Mouse (Mus musculus) right cerebral cortex, adult 2 months (tissue): ENCODE results near the gene Map3k7.

Experiments
- DNase-seq, 2 experiments: peaks; one replicate each; pipeline ENCODE4 v3.0.0; 2021 to 2022; ENCODE audit warnings: low spot score in 2 of 2

Map3k7 gene

DNA sequence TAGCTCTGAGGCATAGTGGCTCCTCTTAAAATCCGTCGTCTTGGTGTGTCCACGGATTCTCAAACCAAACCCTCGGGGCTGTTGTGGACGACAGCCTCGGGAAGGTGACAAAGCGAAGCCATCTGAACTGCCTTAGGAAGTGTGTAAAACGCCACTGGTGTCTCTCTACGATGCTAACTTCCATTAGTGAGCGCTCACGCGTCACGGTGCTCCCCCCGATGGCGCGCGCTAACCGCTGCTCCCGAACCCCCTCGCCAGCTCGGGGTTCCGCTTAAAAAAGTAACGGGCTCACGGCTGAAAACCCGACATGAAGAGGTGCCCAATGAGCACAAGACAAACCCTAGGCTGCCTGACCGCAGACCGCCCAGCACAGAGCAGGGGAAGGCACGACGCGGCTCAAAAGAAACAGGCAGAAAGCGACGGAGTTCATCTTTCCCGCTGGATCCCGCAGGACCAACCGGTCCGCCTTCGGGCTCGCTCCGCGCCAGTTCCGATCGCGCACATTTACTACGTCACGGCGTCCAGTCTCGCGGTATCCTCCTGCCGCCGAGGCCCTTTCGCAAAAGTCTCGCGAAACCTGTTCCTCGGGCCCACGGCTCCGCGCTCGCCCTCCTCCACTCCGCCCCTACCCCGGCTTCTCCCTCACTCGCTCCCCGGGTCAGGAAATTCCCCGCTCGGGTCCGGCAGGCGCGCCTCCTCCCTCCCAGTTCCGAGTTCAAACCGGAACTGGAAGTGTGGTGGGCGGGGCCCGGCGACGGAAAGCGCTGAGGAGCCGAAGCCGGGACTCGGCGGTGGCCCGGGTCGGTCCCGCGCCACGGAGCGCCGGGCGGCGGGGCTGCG, at the start of gene Map3k7:
Gene Map3k7, plus strand, starts transcription at position 744 of the 840 bp plus-strand sequence.
- peak; percentile 95 for DNase-seq

DNA sequence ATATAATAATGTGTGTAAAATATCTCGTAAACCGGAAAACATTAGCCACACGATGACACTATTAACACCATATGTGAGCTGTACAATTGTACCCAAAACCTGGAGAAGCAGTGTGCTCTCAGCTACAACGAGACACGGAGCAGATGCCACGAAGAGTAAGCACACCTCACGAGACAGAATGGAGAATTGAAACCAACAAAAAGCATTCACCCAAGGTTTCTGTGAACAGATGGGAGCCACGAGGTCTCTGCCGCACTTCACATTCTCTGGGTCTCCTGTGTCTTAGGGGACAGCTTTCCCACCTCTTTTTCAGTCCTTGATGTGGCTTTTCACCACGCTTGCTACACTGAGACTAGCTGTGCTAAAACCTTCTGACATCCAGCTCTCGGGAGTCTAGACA, 48.8 kb upstream of the Map3k7 start:
- peak in 1 of 2 experiments; percentile 35 for DNase-seq

DNA sequence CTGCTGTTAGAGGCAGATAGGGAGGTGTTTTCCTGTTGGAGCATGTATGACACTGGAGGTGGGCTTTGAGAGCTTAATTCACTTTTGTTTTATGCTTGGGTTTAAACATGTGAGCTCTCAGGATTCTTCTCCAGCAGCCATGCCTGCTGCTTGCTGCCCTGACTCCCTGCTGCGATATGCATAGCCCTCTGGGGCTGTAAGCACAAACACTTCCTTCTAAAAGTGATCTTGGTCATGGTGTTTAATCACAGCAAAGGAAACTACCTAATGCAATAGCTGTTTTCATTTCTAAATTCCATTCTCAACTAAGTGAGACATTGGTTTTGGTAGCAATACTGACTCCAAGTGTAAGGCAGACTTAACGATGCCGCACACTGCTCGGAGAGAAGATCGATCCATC, 45.2 kb upstream of the Map3k7 start:
- no peak for DNase-seq

DNA sequence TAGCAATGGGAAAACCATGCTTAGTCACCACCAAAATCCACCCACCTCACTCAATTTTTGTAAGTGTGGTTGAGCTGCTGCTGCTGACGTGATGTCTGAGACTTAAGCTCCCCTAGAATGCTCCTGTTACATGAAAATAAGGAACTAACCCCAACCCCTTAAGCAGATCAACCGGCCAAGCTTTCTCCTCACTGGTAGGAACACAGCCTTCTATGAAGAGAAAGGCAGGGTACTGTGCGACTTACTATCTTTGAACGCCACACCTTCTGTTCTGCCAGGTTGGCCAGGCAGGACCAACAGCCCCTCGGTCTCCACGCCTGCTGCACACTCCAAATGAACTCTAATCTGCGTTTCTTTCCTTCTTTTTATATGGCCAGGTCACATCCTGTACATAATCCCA, 41.7 kb upstream of the Map3k7 start:
- no peak for DNase-seq

- DNase-seq: no peak
Measured at GRCm38 (mm10) chr4:31923437-31923836, 40.5 kb upstream of the Map3k7 start.

DNA sequence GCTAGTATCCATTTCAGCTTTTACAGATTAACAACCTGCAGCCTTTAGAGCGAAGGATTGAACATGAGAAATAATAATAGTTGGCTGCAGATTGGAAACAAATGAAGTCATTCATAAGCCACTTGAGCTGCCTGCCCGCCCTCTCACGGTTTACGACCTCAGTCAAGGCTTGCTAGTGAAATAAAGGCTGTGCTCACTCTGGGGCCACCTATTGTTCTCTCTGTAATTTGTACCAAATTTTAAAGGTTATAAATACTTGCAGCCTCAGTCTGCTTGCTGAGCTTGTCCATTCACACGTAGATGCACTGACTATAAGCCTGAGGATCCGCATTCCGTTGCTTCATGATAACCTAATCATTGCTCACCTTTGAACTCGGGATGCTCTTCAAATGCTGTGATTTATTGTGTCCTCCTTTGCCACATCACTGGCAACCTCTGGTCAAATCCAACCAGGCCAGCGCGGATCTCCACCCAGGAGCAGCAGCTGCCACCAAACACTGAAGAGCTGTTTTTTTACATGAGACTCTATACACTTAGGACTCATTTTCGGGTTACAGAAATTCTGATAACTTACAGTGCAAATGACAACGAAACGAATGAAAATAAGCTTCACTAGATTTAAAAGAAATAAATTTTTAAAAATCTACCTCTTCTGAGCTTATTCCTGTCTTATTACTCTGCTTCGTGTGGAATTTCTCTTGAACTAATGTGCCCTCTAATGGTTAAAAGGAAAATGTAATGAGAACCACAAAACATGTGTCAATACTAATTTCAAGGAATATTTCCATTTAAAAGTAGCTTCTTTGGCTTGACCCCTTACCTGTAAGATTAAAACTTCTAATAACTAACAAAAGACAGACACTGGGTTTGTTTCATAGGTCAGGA, 39.4 kb upstream of the Map3k7 start:
- no peak for DNase-seq

DNA sequence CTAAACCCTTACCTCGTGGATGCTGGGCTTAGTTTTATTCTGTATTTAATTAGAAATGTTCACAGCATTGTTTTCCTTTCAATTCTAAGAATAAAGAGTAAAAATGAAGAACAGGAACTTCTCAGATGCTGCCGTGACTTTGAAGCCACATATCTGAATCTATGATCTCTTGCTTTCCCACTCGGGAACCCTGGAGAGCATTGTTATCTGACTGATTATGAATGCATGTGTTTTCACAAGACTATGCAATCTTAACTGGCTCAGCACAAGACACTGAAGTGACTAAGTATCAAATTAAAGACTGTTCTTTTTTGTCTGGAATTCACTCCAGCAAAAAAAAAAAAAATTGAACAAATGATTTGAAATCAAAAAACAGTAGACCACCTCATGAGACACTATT, 30.7 kb upstream of the Map3k7 start:
- no peak for DNase-seq

- DNase-seq: no peak
Measured at GRCm38 (mm10) chr4:31935831-31936306, 28.0 kb upstream of the Map3k7 start.

DNA sequence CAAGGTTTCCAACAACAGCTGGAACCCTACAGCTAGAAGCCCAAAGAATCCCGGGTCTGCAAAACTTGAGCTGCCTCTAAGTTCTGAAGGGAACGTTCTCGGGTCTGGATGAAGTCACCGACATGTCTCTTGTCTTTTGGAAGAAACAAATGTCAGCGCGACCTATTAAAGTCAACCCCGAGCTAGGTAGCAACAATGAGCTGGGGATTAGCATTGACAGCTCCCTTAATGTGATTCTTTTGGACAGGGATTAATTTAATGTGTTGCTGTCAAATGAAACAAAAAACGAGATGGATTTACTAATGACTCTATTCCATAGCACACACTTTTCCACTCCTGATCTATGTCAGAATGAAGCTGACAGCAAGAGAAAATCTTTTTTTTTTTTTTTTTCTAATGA, 27.5 kb upstream of the Map3k7 start:
- DNase-seq: no peak

DNA sequence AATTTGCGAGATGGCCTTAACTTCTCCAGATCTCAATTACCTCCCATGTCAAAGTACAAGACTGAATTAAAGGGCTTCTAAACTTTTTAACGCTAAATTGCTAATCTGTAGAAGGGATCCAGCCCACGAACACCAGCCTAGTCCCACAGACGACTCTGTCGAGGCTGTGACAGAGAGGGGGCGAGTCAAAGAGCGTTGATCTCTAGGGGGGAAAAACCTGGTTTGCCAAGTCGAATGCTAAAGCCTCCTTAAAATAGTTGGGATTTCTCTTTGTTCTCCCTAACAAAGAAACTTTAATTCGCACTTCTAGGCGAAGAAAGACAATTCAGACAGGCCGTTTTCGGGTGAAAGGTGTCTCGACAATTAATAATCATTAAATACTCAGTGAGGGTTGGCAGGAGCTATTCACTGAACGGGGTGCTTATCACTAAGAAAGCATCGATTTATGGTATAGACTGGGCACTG, 27.0 kb upstream of the Map3k7 start:
- no peak for DNase-seq

- no peak for DNase-seq
Measured at GRCm38 (mm10) chr4:31937376-31938281, 26.3 kb upstream of the Map3k7 start.

DNA sequence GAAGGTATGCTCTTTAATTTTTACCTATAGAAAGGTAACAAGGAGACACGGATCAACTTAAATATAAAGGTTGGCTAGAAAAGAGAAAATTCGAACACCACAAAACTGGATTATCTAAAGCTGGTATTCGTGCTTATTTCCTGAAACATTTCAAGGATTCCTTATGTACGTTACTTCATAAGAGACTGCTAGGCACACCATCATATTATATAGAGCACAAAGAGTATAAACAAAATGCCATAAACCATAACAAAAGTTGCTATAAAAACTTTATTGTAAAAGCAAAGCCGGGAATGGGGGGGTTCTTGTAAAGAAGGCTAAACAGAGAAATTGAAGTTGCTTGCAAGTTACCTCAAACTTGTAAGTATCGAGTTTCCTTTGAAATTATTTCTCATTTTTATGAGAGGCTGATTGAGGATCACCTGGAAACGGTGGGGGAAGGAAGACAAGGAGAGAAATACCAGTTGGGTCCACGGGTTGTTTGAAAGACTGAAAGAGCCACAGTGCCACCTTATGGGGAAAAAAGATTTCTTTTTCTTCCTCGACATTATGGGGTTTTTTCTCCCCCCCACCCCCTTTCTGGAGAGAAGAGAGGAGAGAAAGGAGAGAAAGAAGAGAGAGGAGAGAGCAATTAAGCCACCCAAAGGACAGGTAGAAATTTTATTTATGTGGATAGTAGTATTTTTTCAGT, 25.3 kb upstream of the Map3k7 start:
- DNase-seq: peak in 1 of 2 experiments; percentile 62

DNA sequence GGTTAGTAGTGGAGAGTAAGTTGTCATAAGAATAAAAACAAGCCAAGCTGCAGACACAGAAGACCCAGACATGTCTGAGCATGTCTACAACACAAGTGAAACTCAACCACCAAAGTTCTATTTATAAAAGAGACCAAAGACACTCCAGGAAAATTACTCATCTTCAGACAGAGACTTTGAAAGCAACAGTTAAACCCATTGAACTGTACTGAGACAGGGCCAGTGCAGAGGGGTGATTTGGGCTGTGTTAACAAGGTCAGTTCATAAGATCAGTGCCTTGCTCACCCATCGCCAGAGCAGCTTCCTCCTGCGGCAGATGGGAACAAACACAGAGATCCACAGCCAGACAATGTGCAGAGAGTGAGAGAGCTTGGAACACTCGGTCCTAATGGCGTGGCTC, 22.3 kb upstream of the Map3k7 start:
- no peak for DNase-seq

DNA sequence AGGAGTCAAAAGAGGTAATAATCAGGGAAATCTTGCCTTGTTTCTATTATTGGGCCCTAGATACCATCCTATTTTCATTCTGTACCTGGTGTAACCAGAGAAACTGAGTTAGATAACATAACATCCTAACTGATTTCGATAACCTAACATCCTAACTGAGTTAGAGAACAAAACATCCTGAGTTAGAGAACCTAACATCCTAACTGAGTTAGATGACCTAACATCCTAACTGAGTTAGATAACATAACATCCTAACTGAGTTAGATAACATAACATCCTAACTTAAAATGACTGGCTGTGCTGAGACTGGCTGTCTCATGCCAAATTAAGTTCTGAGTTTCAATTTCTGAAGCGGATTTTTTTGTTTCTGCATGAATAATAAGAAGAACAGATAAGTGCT, 20.9 kb upstream of the Map3k7 start:
- DNase-seq: no peak

DNA sequence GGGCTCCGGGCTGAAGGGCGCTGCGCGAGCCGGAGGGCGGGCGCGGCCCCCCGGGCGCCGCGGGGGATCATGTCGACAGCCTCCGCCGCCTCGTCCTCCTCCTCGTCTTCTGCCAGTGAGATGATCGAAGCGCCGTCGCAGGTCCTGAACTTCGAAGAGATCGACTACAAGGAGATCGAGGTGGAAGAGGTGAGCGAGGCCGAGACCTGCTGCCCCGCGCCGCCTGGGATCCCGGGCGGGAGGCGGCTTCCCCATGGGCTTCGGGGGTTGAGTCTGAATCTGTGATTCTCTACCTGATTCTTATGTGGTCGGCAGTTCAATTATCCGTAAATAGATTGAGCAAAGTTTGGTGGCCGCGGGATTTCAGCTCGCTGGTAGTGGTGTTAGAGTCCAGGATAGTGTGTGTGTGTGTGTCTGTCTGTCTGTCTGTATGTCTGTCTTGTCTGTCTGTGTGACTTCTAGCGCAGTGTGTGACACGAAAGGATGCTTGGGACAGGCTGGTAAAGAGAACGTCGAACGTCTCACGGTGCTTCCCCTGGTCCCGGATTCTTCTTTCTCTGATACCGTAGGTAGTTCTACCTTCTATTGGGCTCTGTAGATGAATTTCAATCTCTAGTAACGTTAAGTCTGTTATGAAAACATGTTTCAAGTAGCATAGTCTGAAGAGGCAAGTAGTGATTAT, 438 bp downstream of the Map3k7 start:
- DNase-seq: peak in 1 of 2 experiments; percentile 30

GRCm38 (mm10) chr4:31965208-31965607, 1.3 kb downstream of the Map3k7 start:
- no peak for DNase-seq

- DNase-seq: no peak
Measured at GRCm38 (mm10) chr4:31971437-31971836, 7.5 kb downstream of the Map3k7 start.

GRCm38 (mm10) chr4:31972181-31972580, 8.3 kb downstream of the Map3k7 start:
- peak; percentile 37 to 41 for DNase-seq

- no peak for DNase-seq
Measured at GRCm38 (mm10) chr4:31975260-31975950, 11.5 kb downstream of the Map3k7 start.

DNA sequence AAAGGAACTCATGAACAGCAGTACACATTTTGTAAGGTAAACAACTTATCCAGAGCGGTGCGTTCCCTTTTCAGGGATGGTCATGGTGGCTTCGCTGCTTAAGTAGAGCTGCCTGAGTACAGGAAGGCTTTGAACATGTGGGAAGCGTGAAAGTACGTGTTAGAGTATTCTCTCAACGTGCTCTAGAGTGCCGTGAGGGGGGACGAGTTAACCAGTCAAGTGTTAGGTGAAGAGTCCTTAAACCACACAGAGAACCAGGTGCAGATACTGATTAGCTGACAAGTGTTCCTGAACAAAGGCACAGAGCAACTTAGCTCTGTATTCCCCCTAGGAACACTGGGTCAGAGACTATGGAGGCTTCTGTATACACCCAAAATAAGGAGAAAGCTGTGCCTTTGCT, 18.0 kb downstream of the Map3k7 start:
- no peak for DNase-seq
